Mouse (Mus musculus): Measurements from ENCODE around the gene Fam129a.

Fam129a gene

GRCm38 (mm10) chr1:151627141-151627540 is 56.2 kb downstream of the Fam129a start:
- no peak for DNase-seq

- DNase-seq: no peak
Observed at GRCm38 (mm10) chr1:151629591-151630250, 58.7 kb downstream of the Fam129a start.

GRCm38 (mm10) chr1:151630251-151630628 is 59.3 kb downstream of the Fam129a start:
- DNase-seq: no peak

GRCm38 (mm10) chr1:151631061-151631460 is 60.1 kb downstream of the Fam129a start:
- DNase-seq: no peak

- no peak for DNase-seq
Observed at GRCm38 (mm10) chr1:151631703-151632294, 60.8 kb downstream of the Fam129a start.

GRCm38 (mm10) chr1:151632567-151633356 is 61.8 kb downstream of the Fam129a start:
- no peak for DNase-seq

GRCm38 (mm10) chr1:151636637-151637036 is 65.7 kb downstream of the Fam129a start:
- no peak for DNase-seq

- no peak for DNase-seq
Observed at GRCm38 (mm10) chr1:151637351-151637922, 66.5 kb downstream of the Fam129a start.

- DNase-seq: no peak
Observed at GRCm38 (mm10) chr1:151638357-151638756, 67.4 kb downstream of the Fam129a start.

- no peak for DNase-seq
Observed at GRCm38 (mm10) chr1:151638770-151639169, 67.8 kb downstream of the Fam129a start.

GRCm38 (mm10) chr1:151646380-151646779 is 75.4 kb downstream of the Fam129a start:
- no peak for DNase-seq

GRCm38 (mm10) chr1:151648099-151648498 is 77.1 kb downstream of the Fam129a start:
- DNase-seq: no peak

- DNase-seq: no peak
Observed at GRCm38 (mm10) chr1:151657042-151657605, 86.1 kb downstream of the Fam129a start.

- no peak for DNase-seq
Observed at GRCm38 (mm10) chr1:151658291-151658830, 87.4 kb downstream of the Fam129a start.

GRCm38 (mm10) chr1:151659636-151660035 is 88.7 kb downstream of the Fam129a start:
- no peak for DNase-seq

- DNase-seq: no peak
Observed at GRCm38 (mm10) chr1:151660251-151660650, 89.3 kb downstream of the Fam129a start.

- no peak for DNase-seq
Observed at GRCm38 (mm10) chr1:151660883-151661282, 89.9 kb downstream of the Fam129a start.

GRCm38 (mm10) chr1:151661684-151662439 is 90.9 kb downstream of the Fam129a start:
- DNase-seq: no peak

- DNase-seq: no peak
Observed at GRCm38 (mm10) chr1:151662958-151663357, 92.0 kb downstream of the Fam129a start.

- no peak for DNase-seq
Observed at GRCm38 (mm10) chr1:151664384-151664783, 93.4 kb downstream of the Fam129a start.

GRCm38 (mm10) chr1:151664837-151665431 is 93.9 kb downstream of the Fam129a start:
- DNase-seq: no peak
